Mouse (Mus musculus) induced T-regulatory cell, adult 2 months (primary cell): ENCODE data around the gene Retreg1.
A peak's percentile ranks its signal among the peaks of the same experiment; 100 is the strongest.

Experiments used
- DNase-seq: peaks from one replicate; pipeline ENCODE4 v3.0.0-alpha.2; 2012; ENCODE audit warnings: low read depth

Gene Retreg1

DNA sequence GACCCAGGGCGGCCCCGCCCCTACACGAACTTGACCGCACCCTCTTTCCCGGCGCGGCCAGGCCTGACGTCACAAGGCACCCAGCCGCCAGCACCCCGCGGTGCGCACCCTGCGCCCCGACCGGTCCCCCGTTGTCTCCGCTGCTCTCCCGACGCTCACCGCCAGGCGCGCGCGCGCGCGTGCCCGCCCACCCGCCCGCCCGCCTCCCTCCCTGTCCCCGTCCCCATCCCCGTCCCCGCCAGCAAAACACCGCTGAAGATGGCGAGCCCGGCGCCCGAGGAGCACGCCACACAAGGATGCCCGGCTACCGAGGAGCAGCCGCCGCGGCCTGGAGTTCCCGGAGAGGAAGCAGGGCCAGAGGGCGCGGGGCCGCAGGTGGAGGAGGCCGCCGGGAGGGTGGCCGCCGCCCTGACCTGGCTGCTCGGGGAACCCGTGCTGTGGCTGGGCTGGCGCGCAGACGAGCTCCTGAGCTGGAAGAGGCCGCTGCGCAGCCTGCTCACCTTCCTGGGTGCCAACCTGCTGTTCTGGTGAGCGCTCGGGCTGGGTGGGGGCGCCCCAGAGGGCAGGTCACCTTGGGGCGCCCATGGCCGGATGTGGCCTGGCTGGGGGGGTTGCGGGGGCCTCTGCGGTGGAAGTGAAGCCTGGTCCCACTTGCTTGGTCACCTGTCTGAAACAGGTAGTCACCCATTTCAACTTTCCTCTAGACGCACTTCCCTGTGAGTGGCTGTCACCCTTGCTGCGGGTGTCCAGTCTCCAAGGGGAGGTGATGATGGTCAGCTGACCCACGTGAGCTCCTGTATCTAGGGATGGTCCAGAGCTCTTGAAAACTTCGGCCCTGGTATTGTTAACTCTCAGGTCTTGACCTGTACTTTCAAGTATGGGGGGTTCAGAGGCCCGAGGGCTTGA is at the start of gene Retreg1:
Gene Retreg1, plus strand, starts transcription at position 95 of the 906 bp plus-strand sequence.
- peak; percentile 92 for DNase-seq

DNA sequence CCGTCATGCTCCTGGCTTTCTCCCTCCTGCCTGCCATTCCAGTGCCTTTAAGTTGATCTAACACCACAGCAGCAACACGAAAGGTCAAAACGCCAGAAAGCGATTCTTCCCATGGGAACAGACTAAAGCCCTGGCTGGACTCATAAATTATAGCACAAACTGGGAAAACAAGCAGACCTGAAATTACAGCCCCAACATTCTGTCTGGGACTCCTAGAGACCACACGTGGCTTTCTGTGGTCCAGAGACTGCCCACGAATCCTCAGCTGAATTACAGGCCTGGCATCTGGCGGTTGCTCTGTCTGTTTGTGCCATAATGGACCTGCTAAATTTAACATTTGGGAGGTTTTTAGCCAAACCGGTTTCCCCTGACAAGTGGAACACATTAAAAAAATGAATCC is 48.9 kb upstream of the Retreg1 start:
- no peak for DNase-seq

DNA sequence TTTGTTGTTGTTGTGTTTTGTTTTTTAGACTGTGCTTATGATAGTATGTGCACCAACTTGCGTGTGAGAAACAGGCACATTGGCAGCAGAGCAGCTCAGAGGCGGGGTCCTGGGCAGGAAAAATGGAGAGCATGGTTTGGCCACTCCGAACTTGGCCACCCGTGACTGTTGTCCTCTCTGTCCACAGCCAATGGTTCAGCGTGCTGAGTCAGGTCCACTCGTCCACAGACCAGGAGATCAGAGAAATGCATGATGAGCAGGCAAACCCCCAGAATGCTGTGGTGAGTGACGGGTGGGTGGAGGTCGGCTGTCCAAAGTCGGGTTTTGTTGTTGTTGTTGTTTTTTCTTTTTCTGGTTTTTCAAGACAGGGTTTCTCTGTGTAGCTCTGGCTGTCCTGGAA is 47.5 kb upstream of the Retreg1 start:
- DNase-seq: no peak

DNA sequence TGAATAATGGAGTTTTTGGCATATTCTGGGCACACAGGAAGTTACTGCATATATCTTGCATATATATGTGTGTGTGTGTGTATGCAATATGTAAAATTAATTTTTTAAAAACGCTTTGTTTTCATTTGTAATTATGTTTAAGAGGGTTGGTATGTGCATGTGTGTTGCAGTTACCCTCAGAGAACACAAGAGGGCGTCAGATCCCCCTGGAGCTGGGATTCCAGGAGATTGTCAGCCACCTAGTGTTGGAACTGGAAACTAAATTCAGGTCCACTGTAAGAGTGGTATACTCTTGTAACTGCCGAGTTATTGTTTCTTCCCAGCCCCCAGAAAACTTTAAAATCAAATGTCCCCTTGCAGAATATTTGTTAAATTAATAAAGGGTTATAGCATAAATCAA is 46.6 kb upstream of the Retreg1 start:
- peak; percentile 67 for DNase-seq

DNA sequence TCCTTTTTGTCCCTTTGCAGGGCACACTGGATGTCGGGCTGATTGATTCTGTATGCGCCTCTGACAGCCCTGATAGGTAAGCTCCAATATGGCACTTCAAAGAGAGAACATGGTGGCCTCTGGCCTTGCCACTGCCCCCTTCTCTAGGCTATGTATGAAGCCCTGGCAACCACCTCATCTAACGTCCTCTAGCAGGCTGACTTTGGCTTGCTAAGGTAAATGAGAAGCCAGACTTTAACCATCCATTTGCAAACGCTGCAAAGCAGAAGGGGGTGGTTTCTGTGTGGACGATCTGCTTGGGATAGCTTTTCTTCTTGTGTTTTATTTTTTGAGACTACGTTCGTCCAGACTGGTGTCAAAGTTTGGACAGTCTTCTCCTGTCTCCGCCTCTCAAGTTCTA is 45.8 kb upstream of the Retreg1 start:
- no peak for DNase-seq

DNA sequence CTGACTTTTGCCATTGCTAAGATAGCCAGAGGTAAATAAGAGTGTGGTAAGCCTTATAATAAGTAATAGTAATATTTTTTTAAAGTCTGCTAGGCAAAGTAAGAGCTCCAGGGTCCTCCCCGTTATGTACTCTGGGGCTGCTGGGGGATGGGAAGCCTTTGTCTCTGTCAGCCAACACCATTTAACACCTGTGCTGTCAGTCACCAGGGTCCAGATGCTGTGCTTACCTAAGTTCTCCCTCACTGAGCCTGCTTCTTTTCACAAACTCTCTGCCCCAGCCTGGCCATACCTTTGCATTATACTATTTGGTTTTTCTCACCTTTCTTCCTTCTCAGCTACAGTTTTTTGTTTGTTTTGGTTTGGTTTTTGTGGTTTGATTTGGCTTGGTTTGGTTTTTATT is 45.1 kb upstream of the Retreg1 start:
- DNase-seq: no peak

DNA sequence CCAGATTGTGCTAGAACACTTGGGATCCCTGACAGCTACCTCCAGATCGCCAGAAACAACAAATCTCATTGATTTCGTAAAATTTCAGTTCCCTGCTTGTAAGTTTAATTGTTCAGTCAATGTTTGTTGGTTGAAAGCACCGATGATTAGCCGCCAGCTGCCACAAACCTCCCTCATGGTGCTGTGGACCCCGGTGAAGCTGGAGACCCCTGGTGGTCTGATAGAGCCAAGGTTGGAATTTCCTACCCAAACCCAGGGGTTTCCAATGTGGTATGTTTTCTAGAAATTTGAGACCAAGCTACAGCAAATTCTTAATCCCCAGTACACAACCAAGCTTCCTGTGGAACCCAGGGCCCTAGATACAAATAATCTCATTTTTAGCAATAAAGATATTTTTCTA is 41.3 kb upstream of the Retreg1 start:
- DNase-seq: no peak

DNA sequence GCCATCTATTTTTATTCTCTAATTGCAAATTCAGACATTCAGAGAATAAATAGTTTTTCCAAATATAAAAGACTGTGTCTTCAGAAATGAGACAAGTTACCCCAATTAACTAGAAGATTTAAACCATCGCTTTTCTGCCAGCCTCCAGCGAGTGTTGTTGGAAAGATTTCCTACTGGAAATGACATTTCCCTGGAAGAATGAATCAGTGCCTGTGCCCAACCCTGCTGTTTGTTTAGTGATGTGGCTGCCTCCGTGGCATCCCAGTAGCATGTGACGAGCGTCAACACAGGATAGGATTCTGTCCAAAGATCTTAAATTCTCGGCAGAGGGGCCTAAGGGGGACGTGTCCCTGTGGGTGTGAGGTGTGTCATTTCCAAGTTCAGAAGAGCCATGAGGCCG is 40.8 kb upstream of the Retreg1 start:
- no peak for DNase-seq

DNA sequence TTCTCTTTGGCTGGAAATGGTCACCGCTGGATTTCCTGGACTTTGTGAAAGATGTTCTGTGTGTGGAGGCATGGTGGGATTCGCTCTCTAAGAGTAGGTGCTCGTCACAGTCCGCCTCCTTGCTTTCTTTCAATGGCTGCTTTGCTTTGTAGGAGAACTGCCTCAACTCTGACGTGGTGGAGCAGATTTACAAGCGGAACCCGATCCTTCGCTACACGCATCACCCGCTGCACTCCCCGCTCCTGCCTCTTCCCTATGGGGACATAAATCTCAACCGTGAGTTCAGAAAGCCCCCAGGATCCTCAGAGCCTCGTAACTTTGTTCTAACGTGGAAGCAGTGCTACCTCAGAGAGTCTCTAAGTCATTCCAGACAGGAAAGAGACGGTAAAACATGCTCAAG is 39.9 kb upstream of the Retreg1 start:
- DNase-seq: no peak

DNA sequence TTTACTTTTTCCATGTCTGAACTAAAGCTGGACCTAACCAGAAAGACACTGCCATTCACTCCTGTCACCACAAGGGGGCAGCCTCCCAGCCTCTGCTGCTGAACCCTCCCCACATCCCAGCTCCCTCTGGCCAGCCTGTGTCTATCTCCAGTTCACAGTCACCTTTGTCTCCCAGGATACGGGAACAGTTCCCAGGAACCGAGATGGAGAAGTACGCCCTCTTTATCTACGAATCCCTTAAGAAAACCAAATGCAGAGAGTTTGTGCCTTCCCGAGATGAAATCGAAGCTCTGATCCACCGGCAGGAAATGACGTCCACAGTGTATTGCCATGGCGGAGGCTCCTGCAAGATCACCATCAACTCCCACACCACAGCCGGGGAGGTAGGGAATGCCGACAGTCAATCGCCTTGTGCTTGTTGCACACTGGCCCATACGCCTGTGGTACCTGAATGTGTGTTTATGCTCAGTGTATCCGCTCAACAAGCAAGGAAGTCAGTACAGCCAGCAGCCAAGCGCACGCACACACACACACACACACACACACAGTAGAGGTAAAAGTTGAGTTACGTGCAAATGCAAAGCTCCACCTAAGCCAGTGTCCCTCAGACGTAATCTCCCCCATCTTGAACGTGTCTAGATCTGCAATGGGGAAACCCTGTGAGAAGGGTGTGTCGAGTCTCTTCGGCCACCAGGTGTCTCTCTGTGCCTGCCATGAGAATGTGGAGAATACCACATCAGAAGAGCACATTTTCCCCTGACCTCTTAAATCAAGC is 37.5 kb upstream of the Retreg1 start:
- DNase-seq: peak; percentile 84

DNA sequence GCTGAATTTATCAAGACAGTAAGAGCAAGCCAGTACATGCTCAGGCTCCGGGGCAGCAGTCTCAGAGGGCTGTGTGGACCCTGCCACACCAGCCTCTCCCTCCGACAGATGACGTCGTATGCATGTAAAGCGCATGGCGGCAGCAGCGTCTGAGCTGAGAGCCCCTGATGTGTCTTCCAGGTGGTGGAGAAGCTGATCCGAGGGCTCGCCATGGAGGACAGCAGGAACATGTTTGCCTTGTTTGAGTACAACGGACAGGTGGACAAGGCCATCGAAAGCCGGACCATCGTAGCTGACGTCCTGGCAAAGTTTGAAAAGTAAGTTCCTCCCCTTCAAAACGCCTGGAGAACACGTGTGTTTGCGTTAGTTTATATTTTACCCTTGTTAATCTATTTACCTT is 36.6 kb upstream of the Retreg1 start:
- no peak for DNase-seq

DNA sequence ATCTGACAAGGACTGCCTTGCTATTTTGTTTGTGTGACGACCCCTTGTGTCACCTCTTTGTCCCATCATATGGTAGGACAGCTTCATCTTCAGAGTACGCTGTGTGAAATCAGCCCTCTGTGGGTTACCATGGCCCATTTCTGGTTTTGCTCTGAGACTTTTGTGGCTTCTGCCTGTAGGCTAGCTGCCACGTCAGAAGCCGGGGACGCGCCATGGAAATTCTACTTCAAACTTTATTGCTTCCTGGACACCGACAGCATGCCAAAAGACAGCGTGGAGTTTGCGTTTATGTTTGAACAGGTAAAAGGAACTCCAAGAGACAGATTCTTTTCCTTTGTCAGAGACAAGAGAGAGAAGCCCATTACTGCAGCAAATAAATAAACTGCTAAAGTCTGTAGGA is 36.1 kb upstream of the Retreg1 start:
- DNase-seq: no peak

DNA sequence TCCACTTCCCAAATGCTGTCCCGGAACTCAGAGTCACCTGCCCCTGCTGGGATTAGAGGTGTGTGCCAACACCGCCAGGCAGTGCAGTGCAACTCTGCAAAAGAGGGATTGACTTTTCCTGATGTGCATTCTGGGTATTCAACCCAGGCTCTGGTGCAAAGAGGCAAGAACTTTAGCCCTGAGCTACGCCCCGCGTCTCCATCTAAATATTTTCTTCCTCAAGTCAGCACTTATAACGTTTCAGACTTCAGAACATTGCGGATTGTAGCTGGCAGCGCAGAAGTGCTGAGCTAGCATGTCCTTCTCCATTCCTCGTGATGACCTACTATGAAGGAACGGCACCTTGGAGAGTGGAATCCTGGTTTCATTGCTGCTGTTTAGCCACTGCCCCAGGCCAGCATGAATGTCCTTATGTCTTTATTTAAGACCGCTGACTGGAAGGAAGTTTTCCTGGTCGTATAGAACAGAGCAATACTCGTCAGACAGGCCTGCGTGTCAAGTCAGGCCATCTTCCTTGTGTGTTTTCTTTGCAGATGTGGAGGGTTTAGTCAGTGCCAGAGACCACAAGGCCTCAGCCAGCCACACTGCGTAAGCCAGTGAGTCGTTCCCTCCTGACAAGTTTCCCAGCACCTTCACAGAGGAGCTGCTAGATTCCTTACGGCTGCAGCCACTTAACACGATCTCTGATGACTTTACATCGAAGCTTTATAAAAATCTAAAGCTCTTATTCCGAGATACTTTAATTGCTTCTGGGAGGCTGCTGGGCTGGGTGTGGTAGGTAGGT is 34.1 kb upstream of the Retreg1 start:
- DNase-seq: no peak

DNA sequence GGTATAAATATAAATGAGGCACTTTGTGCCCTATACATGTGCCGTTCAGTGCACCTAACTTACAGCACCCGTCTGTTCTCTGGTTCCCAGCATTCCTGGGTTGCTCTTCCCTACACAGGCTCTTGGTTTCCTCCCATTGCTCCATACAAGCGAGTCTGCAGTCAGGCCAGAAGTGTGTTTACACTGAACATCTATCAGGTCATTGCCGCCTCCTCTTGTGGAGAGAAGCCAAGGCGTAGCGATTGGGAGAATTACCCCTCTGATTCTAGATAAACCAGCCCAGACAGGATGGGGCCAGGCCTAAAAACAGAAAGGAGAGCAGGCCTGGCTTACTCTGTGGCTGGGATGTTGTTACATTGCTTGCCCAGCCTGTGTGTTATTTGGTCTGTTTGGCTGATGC is 33.3 kb upstream of the Retreg1 start:
- DNase-seq: no peak

DNA sequence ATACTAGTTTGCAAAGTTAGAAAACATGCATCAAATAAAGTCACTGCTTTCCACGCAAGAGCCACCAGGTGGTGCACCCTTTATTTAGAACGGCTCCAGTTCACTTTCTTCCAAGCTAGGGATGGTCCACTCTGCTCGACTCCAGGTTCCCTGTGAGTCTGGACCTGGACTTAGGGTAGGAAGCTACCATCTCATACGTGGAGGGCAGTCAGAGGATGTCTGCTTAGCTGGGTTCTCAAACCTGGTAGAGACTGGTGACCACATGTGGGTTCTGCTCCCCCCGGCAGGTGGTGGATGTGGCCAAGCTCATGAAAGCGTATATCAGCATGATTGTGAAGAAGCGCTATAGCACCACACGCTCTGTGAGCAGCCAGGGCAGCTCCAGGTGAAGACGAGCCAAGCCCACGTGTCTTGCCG is 31.1 kb upstream of the Retreg1 start:
- peak; percentile 74 for DNase-seq

DNA sequence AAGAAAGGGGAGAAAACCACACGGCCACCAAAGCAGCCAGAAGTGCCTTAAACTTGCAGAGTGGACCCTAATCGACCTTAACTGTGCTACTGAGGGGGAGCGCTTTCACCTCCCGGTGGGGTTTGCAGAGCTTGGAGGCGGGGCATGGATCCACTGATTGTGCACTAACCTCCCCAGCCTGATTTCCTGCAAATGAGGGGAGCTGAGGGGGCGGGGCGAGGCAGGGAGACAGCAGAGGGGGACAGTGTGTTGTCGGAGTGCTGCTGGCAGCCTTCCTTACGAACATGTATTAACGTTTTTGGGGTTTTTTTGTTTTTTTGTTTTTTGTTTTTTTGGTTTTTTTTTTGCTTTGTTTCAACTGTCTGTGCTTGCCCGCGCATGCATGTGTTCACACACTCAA is 30.5 kb upstream of the Retreg1 start:
- DNase-seq: peak; percentile 70

DNA sequence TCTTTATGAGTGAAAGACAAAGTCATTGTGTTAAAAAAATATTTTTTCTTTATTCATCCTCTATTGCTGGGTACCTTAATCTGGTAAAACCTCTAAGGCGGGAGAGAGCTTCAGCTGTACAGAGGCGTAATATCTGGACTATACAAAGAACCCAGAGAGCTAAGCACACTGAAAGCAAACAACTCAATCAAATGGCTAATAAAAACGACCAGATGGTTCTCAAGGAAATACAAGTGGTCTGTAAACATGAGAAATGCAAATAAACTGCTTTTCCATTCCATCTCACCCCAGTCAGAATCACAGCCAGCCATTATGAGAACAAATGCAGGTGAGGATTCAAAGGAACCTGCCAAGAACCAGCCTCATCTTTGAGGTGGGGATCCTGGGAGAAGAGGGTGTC is 28.4 kb upstream of the Retreg1 start:
- no peak for DNase-seq

DNA sequence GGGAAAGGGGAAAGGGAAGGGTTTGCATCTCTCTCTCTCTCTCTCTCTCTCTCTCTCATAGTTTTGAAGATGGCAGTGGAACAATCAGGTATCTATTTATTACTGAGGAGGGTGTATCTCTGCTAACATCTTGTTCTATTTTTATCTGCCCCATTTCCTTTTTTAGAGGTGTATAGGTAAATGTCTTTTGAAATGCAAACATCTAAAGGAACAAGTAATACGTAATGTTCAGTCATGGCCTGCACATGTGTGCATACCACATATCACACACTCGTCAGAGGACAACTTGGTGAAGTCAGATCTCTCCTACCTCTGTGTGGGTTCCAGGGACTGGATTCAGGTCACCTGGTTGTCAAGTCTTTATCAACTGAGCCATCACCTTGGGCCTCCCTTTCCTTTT is 25.8 kb upstream of the Retreg1 start:
- peak; percentile 55 for DNase-seq

DNA sequence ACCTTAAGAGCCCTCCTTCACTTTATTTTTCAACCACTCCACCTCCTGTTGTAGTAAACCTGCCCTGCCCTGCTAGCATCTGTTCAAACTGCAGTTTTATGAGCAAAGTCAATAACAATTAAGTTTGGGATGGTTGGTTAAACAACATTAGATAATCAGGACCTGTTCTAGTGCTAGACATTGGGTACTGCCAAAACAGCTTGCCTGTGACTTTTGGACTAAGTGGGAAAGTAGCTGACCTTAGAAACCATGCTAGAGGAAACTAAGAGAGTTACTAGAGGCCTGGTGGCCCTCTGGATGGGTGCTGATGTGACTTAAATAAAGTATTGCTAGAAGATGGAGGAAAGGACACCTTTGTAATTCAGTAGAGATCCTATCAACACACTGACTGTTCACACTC is 21.0 kb upstream of the Retreg1 start:
- no peak for DNase-seq

DNA sequence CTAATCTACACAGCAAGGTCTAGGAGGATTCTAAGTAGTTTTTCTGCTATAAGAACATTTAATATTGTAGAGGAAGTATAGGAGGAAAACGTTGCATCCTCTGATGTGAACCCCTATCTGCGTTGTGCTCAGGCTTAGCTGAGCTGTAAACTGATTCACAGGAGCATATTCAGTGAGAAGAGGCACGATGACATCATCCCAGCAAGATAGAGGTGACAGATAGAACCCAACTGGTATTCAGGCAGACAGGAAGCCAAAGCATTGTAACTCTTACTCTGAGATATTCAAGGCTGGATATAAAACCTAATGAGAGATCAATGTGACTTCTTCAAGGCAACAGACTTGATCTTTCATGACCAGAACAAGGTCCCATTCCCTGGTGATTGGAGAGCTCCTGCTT is 20.3 kb upstream of the Retreg1 start:
- no peak for DNase-seq

DNA sequence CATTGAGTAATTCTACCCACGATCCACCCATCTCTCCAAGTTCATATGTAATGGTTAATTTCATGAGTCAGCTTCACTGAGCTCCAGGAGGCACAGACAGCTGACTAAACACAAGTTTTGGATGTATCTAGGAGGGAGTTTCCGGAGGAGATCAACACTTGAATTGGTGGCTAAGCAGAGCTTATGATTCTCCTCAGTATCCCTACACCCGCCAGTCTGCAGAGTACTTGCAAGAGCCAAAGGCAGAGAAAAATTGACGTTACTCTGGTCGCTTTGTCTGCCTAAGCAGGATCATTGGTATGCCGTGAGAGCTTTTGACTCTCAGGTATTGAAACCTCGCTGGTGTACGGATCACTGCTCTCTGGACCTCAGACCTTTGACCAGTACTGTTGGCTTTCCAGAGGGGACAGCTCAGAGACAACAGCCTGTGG is 16.4 kb upstream of the Retreg1 start:
- no peak for DNase-seq

DNA sequence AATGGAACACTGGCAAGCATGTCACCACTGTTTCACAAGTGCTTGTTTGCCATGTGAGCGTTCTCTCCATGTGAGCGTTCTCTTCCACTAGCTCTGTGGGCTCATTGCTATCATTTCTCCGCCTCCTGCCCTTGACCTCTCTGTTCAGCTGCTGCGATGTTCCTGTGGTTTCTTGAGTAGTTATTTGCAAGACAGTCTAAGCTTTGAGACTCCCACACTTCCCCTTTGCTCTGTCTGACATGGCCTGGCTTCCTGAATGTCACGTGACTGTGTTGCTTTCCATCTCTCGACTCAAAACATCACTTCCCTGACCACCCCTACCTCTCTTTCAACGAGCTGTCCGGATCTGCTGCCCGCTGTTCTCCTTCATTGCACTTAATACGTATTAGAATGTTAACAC is 14.5 kb upstream of the Retreg1 start:
- peak; percentile 71 for DNase-seq

DNA sequence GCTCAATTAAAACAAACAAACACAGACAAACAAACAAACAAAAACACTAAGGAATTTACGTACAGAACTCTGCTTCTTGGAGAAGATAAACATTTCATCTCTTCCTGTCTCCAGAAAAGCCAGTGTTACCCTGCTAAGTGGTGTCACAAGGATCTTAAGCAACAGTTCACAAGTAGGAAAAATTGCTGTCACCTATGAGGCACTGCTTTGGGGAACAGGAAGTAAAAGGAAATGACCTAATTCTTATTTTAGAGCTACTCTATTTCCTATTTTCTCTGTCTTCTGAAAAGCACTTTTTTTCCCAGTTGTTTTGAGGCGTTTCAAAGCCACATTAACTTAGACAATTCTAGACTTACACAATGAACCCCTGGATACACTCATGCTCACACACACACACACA is 12.6 kb upstream of the Retreg1 start:
- peak; percentile 41 for DNase-seq
